Mouse (Mus musculus) heart, embryonic 12.5 days (tissue): ENCODE results near the gene Ret. TPM values are rescaled to one million over a fixed set of nuclear protein-coding genes. Genes with fewer than 3 reads are reported as not detected.

Experiments used
- ATAC-seq: fragments of 200-750 bp; cut with Nextera tagmentation; 2 replicates; pipeline ENCODE4 v1.8.0; 2017; ENCODE audit warnings: moderate TSS enrichment, moderate library complexity; ENCODE audit not compliant: insufficient number of reproducible peaks, low FRiP score
- H3K27ac ChIP-seq: fragments of 300-500 bp; sonication (generic); 2 replicates; pipeline ENCODE4 v1.5.1; 2016; ENCODE audit warnings: mild to moderate bottlenecking, moderate library complexity; ENCODE audit not compliant: poor library complexity, severe bottlenecking
- H3K27me3 ChIP-seq: fragments of 300-500 bp; sonication (generic); replicated peaks from 2 replicates; pipeline ENCODE4 v1.6.1; 2016; ENCODE audit warnings: mild to moderate bottlenecking, moderate library complexity
- H3K36me3 ChIP-seq: fragments of 300-500 bp; sonication (generic); 2 replicates; pipeline ENCODE4 v1.6.1; 2016; ENCODE audit warnings: mild to moderate bottlenecking, moderate library complexity
- H3K4me1 ChIP-seq: fragments of 300-500 bp; sonication (generic); replicated peaks from 2 replicates; pipeline ENCODE4 v1.6.1; 2016; ENCODE audit warnings: mild to moderate bottlenecking
- H3K4me2 ChIP-seq: fragments of 300-500 bp; sonication (generic); 2 replicates; pipeline ENCODE4 v1.6.1; 2016; ENCODE audit warnings: mild to moderate bottlenecking, moderate library complexity
- H3K4me3 ChIP-seq: fragments of 300-500 bp; sonication (generic); 2 replicates; pipeline ENCODE4 v1.5.1; 2016; ENCODE audit warnings: mild to moderate bottlenecking
- H3K9ac ChIP-seq: fragments of 300-500 bp; sonication (generic); 2 replicates; pipeline ENCODE4 v1.6.1; 2016; ENCODE audit warnings: mild to moderate bottlenecking, moderate library complexity
- H3K9me3 ChIP-seq: fragments of 300-500 bp; sonication (generic); replicated peaks from 2 replicates; pipeline ENCODE4 v1.6.1; 2016; ENCODE audit warnings: mild to moderate bottlenecking, moderate library complexity
- WGBS: fragments of 180-500 bp; shearing (Covaris S2); methylation state at CpG from one replicate; pipeline ENCODE4 v1.1.7; 2016; 5-methylcytosine and 5-hydroxymethylcytosine counted together
- polyA plus RNA-seq: library from polyadenylated mRNA; unstranded; fragments of >200 nt; fragmentation: Nextera tagmentation; extraction: Ambion mirVana; gene quantifications from 2 replicates; pipeline ENCODE4 v1.2.1, GENCODE M21; 2016

The Ret gene
- polyA plus RNA-seq, 1 experiment from 2014 or later: 0.11 TPM

DNA sequence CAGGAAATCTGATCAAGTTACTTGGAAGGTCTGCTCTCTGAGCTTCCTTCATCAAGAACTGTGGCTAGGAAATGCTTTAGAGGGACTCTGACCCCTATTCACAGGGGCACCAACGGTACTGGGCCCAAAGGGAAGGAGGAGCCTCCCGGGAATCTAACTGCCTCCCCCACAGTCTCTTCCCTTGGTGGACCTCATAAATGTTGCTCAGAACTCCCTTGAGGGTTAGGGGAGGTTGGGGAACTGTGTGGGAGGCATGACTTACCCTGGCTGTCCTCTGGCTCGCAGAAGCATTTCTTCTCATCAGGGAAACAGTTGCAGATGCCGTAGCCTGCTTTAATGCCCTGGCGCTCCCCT lies 23.6 kb downstream of the Ret start:
- no peak for ATAC-seq
- no peaks in the 10 kb centered on the region for H3K36me3 ChIP-seq
- H3K9me3 ChIP-seq: no peaks in the 10 kb centered on the region
- no peak overlapping the region for H3K27ac ChIP-seq
- WGBS: 83% methylated on average over 5 of the region's 5 CpGs
- no peak overlapping the region for H3K4me3 ChIP-seq
- no peaks in the 10 kb centered on the region for H3K4me1 ChIP-seq
- H3K4me2 ChIP-seq: no peak overlapping the region
- H3K27me3 ChIP-seq: 0 out of 2 replicates have a peak, but pooled peaks cover 4% of the 10 kb centered on the region
- H3K9ac ChIP-seq: no peak overlapping the region

DNA sequence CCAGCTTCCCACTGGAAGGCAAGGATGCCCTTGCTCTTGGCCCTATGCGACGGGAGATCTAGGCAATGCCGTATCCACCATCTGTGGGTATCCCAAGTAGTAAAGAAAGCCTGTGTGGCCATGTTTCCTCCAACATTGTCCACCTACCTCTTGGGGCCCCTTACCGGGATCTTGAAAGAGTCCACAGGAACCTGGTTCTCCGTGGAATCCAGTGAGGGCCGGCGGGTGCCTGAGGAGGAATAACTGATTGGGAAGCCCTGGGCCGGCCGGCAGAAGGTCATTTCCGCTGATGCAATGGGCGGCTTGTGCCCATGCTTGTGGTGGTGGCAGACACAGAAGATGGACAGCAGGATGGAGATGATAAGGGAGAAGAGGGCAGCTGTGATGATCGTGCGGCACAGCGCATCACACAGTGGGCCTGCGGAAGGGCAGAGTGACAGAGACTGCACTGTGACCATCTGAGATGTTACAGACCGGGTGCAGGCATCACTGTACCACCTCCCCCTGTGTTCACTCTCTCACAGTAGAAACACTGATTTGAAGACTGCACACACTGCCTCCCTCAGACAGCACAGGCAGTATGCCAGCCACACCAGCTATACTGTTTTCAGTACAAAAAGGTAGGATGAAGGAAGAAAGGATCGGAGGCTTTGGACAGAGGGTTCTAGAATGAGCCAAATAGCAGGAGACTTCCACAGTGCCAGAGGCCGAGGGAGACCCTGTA lies 24.1 kb downstream of the Ret start:
- Histone ChIP-seq H3K27me3 (0 out of 2 replicates have a peak, but pooled peaks cover 4% of the 10 kb centered on the region), H3K4me2 (no peak overlapping the region), H3K9ac (no peak overlapping the region), H3K4me1 (no peaks in the 10 kb centered on the region), H3K4me3 (no peak overlapping the region), H3K27ac (no peak overlapping the region), H3K36me3 (no peaks in the 10 kb centered on the region), H3K9me3 (no peaks in the 10 kb centered on the region)
- no peak for ATAC-seq
- 84% methylated on average over 18 of the region's 18 CpGs for WGBS

DNA sequence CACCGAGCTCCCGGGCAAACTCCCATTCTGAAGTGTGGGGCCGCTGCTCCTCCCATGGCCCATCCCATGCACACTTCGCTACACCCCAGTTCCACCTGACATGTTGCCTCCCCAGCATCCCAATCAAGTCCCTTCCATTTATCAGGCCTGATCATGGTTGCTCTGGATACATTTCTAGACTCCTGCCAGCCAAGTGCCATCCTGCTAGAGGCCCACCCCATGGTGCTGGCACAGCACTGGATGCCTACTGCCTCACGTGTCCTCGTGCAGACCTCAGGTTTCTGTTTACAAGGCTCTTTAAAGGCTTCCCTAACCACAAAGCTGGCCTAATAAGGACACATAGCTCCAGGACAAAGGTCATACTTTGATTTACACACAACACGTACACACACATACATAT lies 26.1 kb downstream of the Ret start:
- H3K27me3 ChIP-seq: 0 out of 2 replicates have a peak, but pooled peaks cover 4% of the 10 kb centered on the region
- H3K4me1 ChIP-seq: no peaks in the 10 kb centered on the region
- H3K4me3 ChIP-seq: no peak overlapping the region
- ATAC-seq: no peak
- H3K4me2 ChIP-seq: no peak overlapping the region
- no peak overlapping the region for H3K9ac ChIP-seq
- H3K27ac ChIP-seq: no peak overlapping the region
- no peaks in the 10 kb centered on the region for H3K36me3 ChIP-seq
- H3K9me3 ChIP-seq: no peaks in the 10 kb centered on the region
- 88% methylated on average over 7 of the region's 7 CpGs for WGBS

DNA sequence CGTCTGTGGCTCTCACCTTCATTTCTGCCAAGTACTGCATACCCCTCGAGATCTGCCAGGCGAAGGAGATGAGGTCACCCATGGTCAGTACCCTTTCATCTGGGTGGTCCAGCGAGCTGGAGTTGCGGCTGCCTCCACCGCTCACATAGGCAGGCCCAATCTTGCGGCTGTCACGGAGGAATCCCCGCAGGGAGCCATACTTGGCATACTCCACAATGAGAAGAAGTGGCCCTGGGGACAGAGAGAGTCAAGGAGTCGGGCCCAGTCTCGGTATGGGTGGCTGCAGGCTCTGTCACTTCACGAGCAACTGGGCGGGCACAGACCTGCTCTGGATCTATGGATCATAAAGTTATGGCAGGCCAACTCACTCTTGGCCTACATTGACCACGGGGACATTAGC lies 29.4 kb downstream of the Ret start:
- no peaks in the 10 kb centered on the region for H3K36me3 ChIP-seq
- H3K4me1 ChIP-seq: no peaks in the 10 kb centered on the region
- ATAC-seq: no peak
- H3K9ac ChIP-seq: no peak overlapping the region
- H3K4me2 ChIP-seq: no peak overlapping the region
- H3K9me3 ChIP-seq: no peaks in the 10 kb centered on the region
- WGBS: 83% methylated on average over 14 of the region's 14 CpGs
- no peak overlapping the region for H3K4me3 ChIP-seq
- no peak overlapping the region for H3K27ac ChIP-seq
- H3K27me3 ChIP-seq: 0 out of 2 replicates have a peak, but pooled peaks cover 4% of the 10 kb centered on the region

DNA sequence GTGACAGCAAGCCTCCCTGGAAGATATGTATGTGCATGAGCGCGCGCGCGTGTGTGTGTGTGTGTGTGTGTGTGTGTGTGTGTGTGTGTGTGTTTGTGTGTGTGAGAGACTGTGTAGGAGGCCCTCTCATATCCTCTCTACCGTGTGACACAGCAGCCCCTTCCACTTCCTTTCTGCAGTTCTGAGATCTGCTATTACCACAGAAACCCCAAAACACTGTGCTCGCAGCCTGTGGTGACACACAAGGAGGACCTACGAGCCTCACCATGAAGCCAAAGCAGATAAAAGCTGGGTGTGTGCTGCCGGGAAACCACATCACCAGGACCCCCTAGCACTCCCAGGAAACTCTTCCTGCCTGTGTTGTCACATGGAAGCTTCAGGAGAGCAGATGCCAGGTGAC lies 30.5 kb downstream of the Ret start:
- Histone ChIP-seq H3K4me2 (no peak overlapping the region), H3K9me3 (no peaks in the 10 kb centered on the region), H3K36me3 (no peaks in the 10 kb centered on the region), H3K4me1 (no peaks in the 10 kb centered on the region), H3K27ac (no peak overlapping the region), H3K4me3 (no peak overlapping the region), H3K9ac (no peak overlapping the region), H3K27me3 (no peaks in the 10 kb centered on the region)
- no peak for ATAC-seq
- 80% methylated on average over 9 of the region's 9 CpGs for WGBS

DNA sequence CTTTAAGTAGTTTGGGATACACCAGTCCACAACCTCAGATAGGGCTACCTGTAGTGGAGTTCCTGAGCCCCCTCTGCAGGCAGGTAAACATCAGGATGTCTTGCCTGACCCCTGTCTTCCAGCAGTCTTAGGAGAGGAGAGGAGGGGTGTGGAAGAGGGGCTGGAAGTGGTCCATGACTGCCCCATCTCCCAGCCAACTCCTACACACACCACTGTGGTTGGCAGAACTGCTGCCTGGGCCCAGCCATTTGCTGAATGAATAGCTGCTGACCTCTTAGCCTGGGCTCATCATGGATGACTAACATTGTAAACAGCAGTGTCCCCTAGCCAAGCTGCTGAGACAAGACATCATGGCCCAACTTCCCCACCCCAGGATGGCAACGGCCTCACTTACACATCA lies 32.0 kb downstream of the Ret start:
- no peak overlapping the region for H3K9ac ChIP-seq
- 89% methylated on average over 1 of the region's 1 CpGs for WGBS
- no peaks in the 10 kb centered on the region for H3K4me1 ChIP-seq
- no peak overlapping the region for H3K4me3 ChIP-seq
- no peak overlapping the region for H3K4me2 ChIP-seq
- no peak overlapping the region for H3K27ac ChIP-seq
- ATAC-seq: no peak
- H3K9me3 ChIP-seq: no peaks in the 10 kb centered on the region
- no peaks in the 10 kb centered on the region for H3K36me3 ChIP-seq
- H3K27me3 ChIP-seq: no peaks in the 10 kb centered on the region

DNA sequence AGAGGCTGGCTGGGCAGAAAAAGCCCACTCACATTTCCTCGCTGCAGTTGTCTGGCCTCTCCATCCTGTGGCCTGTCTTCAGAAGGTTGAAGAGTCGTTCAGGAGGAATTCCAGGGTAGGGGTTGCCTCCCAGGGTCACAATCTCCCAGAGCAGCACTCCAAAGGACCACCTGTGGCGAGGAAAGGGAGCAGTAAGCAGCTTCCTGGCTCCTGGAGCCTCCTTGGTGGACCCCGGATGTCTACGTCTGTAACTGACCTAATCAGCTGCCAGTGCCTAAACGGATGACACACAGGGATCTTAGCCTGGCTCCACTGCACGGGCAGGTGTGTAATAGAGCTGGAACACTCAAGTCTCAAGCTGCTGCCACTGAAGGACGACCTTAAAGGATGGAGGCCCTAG lies 32.8 kb downstream of the Ret start:
- Histone ChIP-seq H3K36me3 (no peaks in the 10 kb centered on the region), H3K27me3 (no peaks in the 10 kb centered on the region), H3K9me3 (no peaks in the 10 kb centered on the region), H3K4me3 (no peak overlapping the region), H3K4me1 (no peaks in the 10 kb centered on the region), H3K27ac (no peak overlapping the region), H3K9ac (no peak overlapping the region), H3K4me2 (no peak overlapping the region)
- WGBS: 46% methylated on average over 8 of the region's 8 CpGs
- no peak for ATAC-seq

DNA sequence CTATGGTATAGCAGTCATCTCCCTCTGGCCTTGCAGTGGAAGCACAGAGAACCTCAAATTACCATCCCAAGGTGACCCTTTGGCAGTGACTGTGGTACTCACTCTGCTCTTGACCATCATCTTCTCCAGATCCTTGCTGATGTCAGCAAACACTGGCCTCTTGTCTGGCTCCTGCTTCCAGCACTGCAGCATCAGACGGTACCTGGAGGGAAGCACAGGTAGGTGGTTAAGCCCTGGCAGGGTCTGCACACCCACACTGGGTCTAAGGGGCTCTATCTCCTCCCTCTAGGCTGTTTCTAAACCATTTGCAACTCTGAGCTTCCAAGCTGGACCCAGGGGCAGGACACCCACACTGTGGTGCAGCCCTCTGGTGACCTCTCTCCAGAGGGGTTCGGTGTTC lies 34.4 kb downstream of the Ret start:
- H3K4me3 ChIP-seq: no peak overlapping the region
- H3K4me1 ChIP-seq: no peaks in the 10 kb centered on the region
- no peak overlapping the region for H3K4me2 ChIP-seq
- ATAC-seq: no peak
- no peaks in the 10 kb centered on the region for H3K9me3 ChIP-seq
- H3K36me3 ChIP-seq: no peaks in the 10 kb centered on the region
- no peak overlapping the region for H3K27ac ChIP-seq
- 85% methylated on average over 2 of the region's 2 CpGs for WGBS
- no peak overlapping the region for H3K9ac ChIP-seq
- peaks cover 7% of the 10 kb centered on the region; the same call in 1 of the 2 replicates for H3K27me3 ChIP-seq

DNA sequence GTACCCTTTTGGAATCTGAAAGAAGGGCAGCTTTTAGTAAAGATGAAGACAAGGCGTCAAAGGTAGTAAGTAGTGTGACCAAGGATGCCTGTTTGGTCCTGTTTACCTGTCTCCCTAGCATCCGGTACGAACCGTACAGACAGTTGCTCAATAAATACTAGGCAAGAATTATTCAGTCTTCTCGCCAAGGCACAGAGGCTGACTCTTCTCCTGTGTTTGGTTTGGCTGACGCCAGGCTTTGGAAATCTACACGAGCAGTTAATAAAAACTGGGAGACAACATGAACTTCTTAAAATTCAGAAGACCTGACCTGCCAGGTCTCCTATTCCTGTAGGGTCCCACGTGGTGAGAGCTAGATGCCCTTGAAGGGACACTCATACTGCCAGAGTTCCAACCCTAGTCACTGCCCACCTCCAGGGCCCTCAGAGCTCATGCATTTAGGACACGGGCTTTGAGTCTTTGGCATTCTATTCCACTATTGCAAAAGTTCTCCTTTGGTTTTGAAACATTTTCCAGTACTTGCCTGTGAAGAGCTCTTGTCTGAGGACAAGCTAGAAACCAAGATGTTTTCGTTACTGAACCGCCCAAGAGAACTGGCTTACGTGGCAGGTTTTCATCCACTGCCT lies 34.9 kb downstream of the Ret start:
- Histone ChIP-seq H3K4me3 (no peak overlapping the region), H3K27ac (no peak overlapping the region), H3K9ac (no peak overlapping the region), H3K36me3 (no peaks in the 10 kb centered on the region), H3K9me3 (no peaks in the 10 kb centered on the region), H3K27me3 (peaks cover 7% of the 10 kb centered on the region; the same call in 1 of the 2 replicates), H3K4me1 (no peaks in the 10 kb centered on the region), H3K4me2 (no peak overlapping the region)
- no peak for ATAC-seq
- WGBS: 84% methylated on average over 12 of the region's 12 CpGs

DNA sequence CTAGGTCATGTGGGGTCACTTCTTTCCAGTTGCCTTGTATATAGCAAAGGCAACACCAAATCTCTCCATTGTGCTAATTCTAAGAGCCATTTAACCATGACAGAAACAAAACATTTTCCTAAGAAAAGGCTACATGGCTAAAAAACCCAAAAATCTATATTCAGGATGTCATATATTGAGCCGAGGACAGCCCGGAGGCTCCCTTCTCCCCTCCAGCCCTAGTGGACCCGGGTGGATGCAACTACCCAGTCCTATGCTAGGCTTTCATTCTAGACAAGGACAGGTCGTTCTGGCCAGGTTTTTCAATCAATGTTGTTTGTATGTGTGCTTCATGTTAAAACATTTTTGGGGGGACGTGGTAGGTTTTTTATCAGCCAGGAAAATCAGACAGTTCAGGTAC lies 44.4 kb downstream of the Ret start:
- Histone ChIP-seq H3K27me3 (no peaks in the 10 kb centered on the region), H3K36me3 (no peaks in the 10 kb centered on the region), H3K4me3 (no peak overlapping the region), H3K27ac (no peak overlapping the region), H3K4me1 (no peaks in the 10 kb centered on the region), H3K9ac (no peak overlapping the region), H3K9me3 (no peaks in the 10 kb centered on the region), H3K4me2 (no peak overlapping the region)
- no peak for ATAC-seq
- 73% methylated on average over 5 of the region's 5 CpGs for WGBS

DNA sequence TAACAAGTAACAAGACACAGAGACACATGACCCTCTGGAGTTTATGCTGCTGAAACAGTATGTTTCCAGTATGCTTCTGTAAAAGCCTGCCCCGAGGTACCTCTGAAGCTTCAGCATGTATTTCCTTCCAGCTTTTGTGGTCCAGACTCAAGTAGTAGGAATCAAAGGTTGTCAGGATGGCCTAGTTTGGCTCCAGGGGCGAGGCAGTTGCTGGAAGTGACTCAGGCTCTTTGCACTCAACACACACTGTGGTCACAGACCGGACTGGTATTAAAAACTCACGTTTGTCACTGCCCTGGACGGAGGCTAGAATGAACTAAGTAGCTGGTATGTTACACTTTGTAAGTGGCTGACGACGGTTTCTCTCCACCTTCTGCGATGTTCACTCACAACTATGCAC lies 46.5 kb downstream of the Ret start:
- H3K4me3 ChIP-seq: no peak overlapping the region
- H3K4me2 ChIP-seq: no peak overlapping the region
- H3K36me3 ChIP-seq: no peaks in the 10 kb centered on the region
- H3K4me1 ChIP-seq: no peaks in the 10 kb centered on the region
- H3K9ac ChIP-seq: no peak overlapping the region
- no peaks in the 10 kb centered on the region for H3K9me3 ChIP-seq
- H3K27ac ChIP-seq: no peak overlapping the region
- WGBS: 69% methylated on average over 8 of the region's 8 CpGs
- no peaks in the 10 kb centered on the region for H3K27me3 ChIP-seq
- no peak for ATAC-seq

DNA sequence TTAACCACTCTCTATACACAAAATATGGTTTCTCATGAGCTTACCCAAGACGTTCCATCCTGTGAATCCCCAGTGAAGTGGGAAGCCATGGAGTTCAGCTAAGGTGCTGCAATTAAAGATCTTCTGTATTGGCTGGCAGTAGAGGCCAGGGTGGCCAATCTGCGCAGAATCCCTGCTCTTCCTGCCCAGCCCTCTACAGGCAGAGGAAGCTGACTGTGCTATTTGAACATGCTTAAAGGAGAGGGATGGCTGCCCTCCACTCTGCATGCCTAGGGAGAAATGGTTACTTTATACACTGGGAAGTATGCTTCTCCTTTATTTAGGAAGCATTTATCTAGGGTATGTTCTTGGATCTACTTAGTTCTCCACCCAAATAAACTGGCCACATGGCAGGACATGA lies 47.0 kb downstream of the Ret start:
- no peak overlapping the region for H3K4me3 ChIP-seq
- ATAC-seq: no peak
- H3K27ac ChIP-seq: no peak overlapping the region
- no peaks in the 10 kb centered on the region for H3K4me1 ChIP-seq
- H3K27me3 ChIP-seq: no peaks in the 10 kb centered on the region
- 80% methylated on average over 2 of the region's 2 CpGs for WGBS
- no peaks in the 10 kb centered on the region for H3K36me3 ChIP-seq
- no peaks in the 10 kb centered on the region for H3K9me3 ChIP-seq
- no peak overlapping the region for H3K4me2 ChIP-seq
- H3K9ac ChIP-seq: no peak overlapping the region
